Mouse (Mus musculus) adrenal gland, postnatal 36 days (tissue): ENCODE measurements around the gene Gm14137. TPM values are rescaled to one million over a fixed set of nuclear protein-coding genes. Genes with fewer than 3 reads are reported as not detected.

Experiments used
- DNase-seq, 2 experiments: peaks; one replicate each; pipeline ENCODE4 v3.0.0; 2021; ENCODE audit warnings: mixed read lengths in 1 of 2
- total RNA-seq, 2 experiments: library from RNA; stranded (reverse); gene quantifications; 2 replicates each; pipeline ENCODE4 v1.2.3; 2021

Gene Gm14137
- total RNA-seq, 2 experiments from 2014 or later = 0.13 TPM

DNA sequence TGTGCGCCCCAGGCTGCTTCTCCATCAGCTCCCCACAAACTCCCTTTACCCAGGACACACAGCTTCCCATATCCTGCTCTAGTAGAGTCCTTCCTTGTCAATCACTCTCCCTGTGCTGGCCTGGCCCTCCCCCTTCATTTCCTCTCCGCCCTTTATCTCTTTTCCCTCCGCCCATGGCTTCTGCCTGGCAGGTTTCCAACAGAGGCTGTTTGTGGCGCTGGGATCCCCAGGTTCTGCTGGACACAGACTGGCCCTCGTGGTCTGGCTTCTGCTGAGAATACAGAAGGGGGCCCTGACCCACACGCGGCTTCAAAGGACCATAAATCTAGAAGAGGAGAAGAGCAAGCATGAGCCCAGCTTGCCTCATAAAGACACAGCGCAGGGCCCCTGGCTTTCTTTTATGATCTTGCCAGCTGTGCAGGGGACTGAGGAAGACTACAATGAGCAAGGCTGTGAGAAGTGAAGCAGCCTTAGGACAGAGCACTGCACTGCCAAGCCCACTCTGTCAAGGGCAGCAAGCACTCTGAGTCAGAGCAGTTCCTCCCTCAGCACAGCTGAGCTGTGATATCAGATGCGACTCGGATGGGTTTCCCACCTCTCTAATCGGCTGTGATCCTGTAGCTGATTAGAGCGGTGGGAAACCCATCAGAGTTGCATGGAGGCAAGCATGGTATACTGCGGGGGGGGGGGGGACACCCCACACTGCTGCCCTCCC, 1.3 kb upstream of the Gm14137 start:
- DNase-seq = peak; percentile 81 to 87

DNA sequence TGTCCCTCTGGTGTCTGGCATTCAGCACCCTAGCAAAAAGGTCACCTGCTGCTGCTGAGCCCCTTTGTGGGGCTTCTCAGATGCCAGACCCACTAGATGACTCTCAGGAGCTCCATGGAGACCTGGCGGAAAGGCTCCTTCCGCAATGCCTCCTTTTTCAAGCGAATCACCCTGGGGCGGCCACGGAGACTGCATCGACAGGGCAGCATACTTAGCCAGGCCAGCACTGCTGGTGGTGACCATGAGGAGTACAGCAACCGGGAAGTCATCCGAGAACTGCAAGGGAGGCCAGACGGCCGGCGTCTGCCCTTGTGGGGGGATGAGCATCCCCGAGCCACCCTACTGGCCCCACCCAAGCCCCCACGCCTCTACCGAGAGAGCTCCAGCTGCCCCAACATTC, 557 bp downstream of the Gm14137 start:
- DNase-seq = no peak

DNA sequence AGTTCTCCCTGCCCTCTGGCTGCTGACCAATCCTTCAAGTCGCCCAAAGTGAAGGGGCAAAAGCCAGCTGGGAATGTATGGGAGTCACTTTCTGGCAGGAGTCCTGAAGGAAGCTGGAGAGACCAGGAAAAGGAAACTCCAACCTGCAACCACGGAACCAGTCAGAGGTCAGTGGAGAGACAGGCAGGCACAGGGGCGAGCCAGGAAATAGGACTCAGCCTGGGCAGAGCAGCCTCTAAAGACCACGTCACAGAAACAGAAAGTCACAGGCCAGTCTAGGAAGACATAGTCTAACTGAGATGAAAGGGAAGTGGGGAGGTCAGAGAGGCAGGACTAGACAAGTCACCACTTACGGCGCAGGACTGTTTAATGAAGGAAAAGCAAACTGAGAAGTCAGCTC, 1.3 kb downstream of the Gm14137 start:
- DNase-seq = peak in 1 of 2 experiments; percentile 37

DNA sequence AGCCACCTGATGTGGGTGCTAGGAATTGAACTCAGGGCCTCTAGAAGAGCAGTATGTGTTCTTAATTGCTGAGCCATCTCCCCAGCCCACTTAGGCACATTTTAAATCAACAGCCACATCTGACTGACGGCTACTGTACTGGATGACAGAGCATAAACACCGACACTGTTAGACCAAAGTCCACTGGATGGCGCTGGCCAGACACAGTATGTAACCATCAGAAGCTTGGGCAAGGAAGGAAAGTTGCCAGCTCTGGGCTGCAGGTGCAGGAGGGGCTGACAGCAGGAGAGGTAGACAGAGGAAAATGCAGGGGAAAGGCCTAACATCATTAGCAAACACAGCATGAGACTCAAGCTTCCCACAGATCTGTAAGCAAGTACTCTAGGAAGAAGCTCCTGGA, 2.5 kb downstream of the Gm14137 start:
- no peak for DNase-seq

DNA sequence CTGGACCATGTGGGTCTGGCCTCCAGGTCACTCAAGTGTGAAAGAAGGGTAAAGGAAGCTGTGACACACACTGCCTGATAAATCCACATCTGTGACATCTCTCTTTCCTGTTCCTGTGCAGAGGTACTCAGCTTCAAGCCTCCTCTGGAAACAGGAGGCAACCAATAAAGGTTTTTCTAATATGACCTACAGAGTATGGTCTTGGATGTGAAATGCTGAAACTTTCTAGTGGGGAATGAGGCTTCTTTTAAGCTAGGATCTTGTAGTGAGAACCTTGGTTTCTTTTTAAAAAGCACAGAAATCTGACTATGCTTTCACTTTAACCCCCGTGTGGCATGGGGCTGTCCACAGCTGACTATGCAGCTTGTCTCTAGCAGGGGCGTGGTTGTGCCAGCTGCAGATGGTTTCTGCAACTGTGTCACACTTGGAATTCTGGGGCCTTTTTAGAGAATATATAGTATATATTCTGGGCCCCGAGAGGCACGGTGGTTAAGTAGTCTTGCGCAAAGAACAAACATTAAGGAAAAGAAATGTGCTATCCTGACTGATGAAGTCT, 3.2 kb downstream of the Gm14137 start:
- DNase-seq = no peak

DNA sequence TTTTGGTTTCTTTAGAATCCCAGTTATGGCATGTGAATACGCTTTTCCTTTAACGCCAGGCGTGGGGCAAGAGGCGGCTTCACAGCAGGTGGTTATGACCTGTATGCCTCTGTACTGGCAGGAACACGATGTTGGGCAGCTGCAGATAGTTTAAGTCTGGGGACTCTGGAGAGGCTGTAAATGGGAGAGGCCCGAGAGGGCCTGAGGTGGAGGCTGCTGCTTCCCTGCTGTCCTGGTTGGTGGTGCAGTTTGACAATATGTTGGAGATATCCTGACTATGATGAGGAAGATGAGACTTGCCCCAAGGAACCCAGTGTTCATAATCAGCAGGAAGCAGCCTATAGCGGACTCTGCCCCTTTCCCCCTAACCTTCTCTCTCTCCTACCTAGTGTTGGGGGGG, 8.6 kb downstream of the Gm14137 start:
- no peak for DNase-seq

DNA sequence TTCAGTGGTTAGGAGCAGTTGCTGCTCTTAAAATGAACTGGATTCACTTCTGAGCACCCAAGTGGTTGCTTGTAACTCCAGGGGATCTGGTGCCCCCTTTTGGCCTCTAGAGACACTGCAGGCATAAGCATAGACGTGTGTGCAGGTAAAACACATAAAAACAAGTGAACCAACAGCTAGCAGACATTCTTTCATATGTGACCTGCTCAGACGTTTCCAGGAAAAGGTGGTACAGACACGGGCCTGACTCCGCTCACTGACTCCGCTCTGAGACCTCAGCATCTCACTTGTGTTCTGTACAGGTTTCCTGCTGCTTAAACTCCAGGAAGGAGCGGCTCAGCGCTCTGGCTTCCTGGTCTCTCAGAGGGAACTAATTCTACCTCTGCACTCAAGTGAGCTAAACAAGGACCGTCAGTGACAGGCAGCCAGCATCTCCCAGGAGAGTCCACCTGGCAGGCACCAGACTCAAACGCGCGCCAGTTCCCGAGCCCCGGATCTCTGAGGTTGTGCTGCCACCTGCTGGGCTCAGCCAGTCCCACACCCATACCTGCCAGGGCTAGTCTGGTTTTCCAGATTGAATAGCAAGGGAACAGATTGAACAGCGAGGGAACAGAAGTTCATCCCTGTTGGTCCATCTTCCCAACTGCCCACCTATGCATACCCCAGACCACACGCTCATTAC, 14.9 kb downstream of the Gm14137 start:
- peak; percentile 87 to 90 for DNase-seq

DNA sequence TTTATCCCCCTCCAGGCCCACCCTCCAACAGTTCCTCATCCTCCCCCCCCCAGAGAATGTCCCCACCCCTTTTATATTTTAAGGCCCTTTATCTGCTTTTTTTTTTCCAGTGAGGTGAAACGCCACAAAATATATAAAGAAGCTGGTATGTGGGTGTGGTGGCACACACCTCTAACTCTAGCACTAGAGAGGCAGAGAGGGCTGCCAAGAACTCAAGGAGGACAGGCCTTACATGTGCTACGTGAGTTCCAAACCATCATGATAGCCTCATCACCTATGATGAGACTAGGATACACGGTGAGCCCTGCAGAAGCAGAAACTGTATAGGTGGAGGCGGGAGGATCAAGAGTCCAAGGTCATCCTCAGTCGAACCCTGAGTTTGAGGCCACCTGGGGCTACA, 16.7 kb downstream of the Gm14137 start:
- no peak for DNase-seq

DNA sequence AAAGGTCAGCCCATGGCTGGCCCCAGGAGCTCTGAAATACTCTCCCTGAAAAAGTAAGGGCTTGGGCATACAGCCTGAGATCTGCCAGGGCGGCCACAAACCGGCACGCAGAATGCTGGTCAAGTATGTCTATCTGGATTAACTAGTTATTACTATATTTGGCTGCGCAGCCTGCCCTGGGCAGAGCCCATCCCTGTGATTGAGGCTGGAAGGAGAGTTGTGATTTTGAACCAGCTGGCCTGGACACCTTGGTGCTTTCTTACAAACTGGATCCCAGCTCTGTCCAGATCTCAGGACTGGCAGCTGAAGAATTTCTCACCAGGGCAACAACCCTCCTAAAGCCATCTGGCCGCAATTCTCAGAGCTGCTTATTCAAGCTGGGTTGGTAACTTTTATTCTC, 19.8 kb downstream of the Gm14137 start:
- no peak for DNase-seq

DNA sequence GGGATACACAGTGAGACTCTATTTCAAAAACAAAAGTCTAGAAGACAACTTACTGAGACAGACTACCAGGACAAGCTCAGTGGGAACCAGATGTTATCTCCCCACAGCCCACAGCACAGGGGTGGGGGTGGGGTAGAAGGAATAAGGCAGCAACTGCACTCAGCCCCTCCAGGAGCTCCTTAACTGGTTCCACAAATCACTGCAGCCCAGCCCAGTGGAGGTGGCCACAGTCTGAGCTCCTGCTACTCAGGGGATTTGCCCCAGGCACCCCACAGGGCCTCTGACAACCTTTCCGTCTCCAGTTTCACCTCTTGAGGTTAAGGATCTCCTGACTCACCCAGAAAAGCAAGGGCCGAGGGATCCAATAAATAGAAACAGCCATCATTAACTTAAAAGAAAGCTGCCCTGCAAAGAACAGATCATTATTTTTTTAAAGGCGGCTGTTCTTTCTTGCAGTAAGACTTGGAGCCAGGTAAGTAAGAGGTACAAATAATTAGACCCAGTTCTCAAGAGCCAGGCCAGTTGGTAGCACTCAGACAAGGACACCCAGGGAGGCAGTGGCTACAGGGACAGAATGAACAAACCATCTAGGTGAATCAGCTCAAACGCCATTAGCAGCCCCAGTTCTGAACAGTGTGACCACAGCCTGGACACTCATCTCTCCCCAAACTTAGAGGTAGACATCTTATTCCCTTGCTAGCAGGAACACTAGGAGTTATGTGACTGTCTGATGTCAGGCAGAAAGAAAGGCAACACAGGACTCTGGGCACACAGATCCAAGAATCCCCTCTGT, 22.2 kb downstream of the Gm14137 start:
- DNase-seq = no peak

DNA sequence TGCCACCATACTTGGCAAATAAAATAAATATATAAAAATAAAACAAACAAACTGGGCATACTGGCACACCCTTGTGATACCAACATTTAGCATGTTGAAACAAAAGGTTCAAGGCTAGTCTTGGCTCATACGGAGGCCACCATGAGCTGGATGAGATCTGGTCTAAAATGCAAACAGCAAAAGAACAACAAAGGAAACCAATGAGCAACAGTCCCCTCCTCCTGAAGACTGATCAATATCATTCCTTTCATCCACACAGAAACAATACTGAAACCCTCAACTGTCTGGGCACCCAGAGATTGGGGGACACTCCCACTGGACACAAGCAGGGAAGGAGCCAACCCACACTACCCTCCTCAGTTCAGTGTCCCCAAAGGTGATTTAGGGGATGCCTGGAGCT, 23.2 kb downstream of the Gm14137 start:
- no peak for DNase-seq

DNA sequence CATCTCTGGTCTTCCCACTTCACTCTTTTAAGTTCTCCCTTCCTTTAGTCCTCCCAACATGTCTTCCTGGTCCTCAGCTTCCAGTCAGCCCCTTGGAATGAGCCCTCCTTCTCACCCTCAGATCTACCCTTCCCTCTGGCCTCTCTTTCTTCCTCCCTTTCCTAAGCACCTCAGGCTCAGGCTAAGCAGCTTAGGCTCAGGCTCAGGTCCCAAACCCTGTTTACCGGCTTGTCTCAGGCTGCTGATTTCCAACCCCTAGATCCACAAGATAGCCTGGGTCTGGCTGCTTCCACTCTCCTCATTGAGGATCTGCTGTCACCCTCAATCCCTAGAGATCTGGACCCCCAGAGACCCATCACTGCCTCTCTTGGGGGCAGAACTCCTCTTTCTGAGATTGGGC, 23.7 kb downstream of the Gm14137 start:
- DNase-seq = no peak

DNA sequence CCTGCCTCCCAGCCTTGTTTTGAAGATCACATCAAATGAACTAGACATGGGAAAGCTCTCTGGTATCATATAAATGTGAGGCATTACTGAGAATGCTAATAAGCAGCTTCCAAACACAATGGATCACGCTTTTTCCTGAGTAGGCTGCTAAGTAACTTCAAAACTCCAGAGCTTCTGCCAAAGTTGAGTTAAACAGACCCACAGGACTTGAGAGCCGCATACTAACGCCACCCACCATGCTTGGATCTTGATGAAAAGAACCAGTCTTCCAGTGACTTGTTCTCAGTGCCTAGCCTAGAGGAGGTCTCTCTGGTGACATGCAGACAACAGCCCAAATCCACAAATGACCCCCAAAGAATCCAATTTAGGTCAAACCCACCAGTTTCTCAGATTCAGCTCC, 24.6 kb downstream of the Gm14137 start:
- no peak for DNase-seq

DNA sequence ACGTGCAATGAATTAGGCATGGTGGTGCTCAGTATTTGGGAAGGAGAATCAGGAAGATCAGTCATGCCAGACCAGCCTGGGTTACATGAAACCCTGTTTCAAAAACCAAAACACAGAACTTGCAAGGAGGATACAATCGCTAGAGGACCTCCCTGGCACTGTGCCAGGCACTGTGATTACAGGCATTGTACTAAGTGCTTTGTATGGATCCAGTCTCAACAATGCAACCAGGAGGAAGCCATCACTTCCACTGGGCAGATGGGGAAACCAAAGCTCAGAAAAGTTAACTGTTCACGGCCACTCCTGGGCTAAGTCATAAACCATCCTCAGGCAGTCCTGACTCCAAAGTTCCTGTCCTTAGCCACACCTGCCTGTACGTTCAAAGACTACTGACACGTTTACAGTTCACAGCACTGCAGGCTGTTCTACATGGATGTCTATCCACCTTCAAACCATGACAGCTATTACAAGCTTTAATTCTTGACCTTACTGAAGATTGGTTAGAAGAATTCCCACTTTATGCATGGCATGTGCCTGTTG, 28.7 kb downstream of the Gm14137 start:
- DNase-seq = peak in 1 of 2 experiments; percentile 28

DNA sequence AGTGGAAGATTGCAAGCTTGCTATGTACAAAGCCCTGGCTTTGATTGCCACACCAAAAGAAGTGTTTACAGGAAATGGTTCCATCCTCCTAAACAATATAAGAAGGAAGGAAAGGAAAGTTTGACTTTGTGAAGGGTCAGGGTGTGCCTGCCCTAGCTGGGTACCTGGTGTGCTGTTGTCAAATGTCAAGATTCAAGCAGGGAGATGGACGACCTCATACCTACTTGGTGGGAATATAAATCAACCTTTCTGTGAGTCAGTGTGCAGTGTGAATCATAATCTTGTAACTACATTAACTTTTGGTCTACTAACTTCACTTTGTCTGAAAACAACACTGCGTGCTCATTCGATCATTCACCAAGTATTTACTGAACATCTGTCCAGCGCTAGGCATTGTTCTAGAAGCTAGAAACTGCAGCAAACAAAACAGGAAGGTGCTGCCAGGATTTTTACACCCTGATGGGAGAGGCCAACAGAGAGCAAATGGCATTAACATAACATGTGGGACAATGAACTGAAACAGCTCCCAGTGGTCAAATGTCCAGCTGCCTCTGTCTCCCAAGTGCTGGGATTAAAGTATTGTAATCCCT, 29.7 kb downstream of the Gm14137 start:
- DNase-seq = no peak

DNA sequence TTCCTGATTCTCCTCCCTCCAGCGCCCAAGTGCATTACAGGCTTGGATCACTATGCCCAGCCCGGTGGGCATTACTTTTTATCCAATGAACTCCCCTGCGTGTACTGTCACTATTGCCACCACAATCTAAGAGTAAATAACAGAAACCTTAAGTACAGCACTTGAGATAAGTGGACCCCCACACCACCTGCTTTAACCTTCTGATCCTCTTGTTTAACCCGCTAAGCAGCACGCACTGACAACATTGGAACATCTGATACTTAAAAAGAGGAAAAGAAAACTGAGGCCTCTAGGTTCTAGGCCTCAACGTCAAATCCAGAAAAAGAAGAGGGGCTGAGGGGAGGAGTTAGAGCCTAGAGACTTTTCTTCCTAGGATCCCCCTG, 33.6 kb downstream of the Gm14137 start:
- DNase-seq = no peak

DNA sequence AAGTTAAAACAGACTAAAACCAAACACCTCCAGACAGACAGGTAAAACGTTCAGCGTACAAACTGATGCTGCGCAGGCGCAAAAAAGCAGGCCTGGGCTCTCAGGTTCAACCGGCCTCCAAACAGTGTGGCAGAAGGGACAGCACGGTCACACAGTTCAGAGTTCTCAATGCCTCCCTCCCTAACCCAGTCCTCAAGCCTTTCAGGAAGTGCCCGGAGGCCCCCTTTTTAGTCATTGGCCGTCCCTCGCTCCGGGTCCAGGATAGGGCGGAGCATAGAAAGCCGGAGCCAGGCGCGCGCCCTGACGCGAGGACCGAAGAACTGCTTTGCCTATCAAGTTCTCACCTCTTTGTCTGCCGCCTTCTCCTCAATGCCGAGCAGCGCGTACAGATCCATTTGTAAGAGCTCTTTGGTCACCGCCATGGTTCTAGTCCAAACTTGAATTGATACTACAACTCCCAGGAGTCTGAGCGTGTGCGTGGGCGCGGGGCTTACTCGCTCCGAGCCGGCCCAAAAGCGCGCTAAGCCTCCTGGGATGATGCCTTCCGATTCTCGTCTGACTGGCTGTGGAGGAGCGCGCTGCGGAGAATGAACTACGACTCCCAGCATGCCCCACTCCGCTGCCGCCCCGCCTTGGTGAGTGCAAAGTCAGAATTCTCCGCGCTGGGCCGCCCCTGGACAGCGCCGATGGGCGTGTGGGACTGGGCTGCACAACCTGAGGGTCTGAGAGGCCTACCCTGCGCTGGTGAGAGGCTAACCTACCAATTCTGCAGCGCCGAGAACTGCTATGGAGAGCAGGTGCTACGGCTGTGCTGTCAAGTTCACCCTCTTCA, 34.3 kb downstream of the Gm14137 start, which contains the start of the genes Zfyve19 and Dnajc17:
TSS of gene Zfyve19 (plus strand) at position 274 of the 832 bp plus-strand sequence.
TSS of gene Dnajc17 (minus strand) at position 452 of the 832 bp plus-strand sequence.
- DNase-seq = peak; percentile 97

DNA sequence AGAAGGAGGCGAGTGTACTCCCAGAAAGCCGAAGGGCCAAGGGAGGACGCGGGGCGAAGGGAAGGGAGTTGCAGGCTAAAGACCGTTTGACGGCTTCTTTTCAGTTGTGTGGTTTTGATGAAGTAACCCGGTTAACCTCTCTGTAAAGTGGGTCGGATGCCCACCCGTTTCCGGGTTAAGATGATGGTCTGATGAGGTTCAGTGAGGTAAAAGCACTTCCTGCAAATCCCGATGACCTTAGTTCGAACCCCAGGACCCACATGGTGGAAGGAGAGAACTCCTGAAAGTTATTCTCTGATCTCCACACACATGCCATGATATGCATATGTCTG, 34.8 kb downstream of the Gm14137 start:
- DNase-seq = no peak
